Mouse (Mus musculus): Measurements from ENCODE around the gene Cdk1. TPM values are rescaled to one million over a fixed set of nuclear protein-coding genes. Genes with fewer than 3 reads are reported as not detected.

Gene Cdk1
- total and polyA plus RNA-seq, 3 experiments: 221 to 768 (median 244) TPM

- dilution Hi-C loops (cut with MboI; ENCODE audit: extremely low pct_ligation_motif_present, extremely low pct_unique_long_range_greater_than_20kb, low sequenced_read_pairs) (no loop called here), in situ Hi-C loops (cut with MboI; ENCODE audit: low pct_ligation_motif_present, low pct_unique_long_range_greater_than_20kb, low sequenced_read_pairs) (no loop called here)
Observed at GRCm38 (mm10) chr10:69386767-69387166, 34.0 kb upstream of the Cdk1 start.

GRCm38 (mm10) chr10:69385136-69385535 lies 32.4 kb upstream of the Cdk1 start:
- no peak overlapping the region for H3K27ac ChIP-seq (ENCODE audit: insufficient read depth, low read depth)
- no peaks in the 10 kb centered on the region for H3K36me3 ChIP-seq (replicated peaks in 1 of 2; ENCODE audit: control insufficient read depth in 1 of 2, insufficient read depth in 1 of 2, low read length in 1 of 2)
- no peak for DNase-seq (ENCODE audit: extremely low read depth)
- in situ Hi-C loops (cut with MboI; ENCODE audit: low pct_ligation_motif_present, low pct_unique_long_range_greater_than_20kb, low sequenced_read_pairs): no loop called here
- no peak overlapping the region for H3K4me3 ChIP-seq (replicated peaks in 1 of 3; ENCODE audit: low read depth in 2 of 3, low read length in 2 of 3, poor library complexity in 1 of 3)
- H3K79me2 ChIP-seq (replicated peaks; ENCODE audit: control insufficient read depth, extremely low read depth, insufficient read depth, poor library complexity, severe bottlenecking): no peaks in the 10 kb centered on the region
- peaks cover 6% of the 10 kb centered on the region for H3K27me3 ChIP-seq (replicated peaks)
- H3K9me3 ChIP-seq (replicated peaks; ENCODE audit: low read length): no peaks in the 10 kb centered on the region
- H3K9ac ChIP-seq (ENCODE audit: insufficient read depth, low read depth): no peak overlapping the region
- TF ChIP-seq SMC3 (IDR thresholded peaks at IDR 0.05; ENCODE audit: low read depth, low read length): no peak
- TF ChIP-seq TBP (conservative IDR thresholded peaks at IDR 0.05; ENCODE audit: low read depth, low read length): no peak
- no peak for TF ChIP-seq MXI1 (IDR thresholded peaks at IDR 0.05; ENCODE audit: low read depth, low read length)
- TF ChIP-seq TCF12 (IDR thresholded peaks at IDR 0.05; ENCODE audit: low read depth, low read length): no peak
- no peak for TF ChIP-seq POLR2AphosphoS2 (IDR thresholded peaks at IDR 0.05; ENCODE audit: low read depth, low read length)
- dilution Hi-C loops (cut with MboI; ENCODE audit: extremely low pct_ligation_motif_present, extremely low pct_unique_long_range_greater_than_20kb, low sequenced_read_pairs): no loop called here
- H3K4me2 ChIP-seq (ENCODE audit: insufficient read depth, low read depth, poor library complexity, severe bottlenecking): no peak overlapping the region
- no peaks in the 10 kb centered on the region for H3K4me1 ChIP-seq (ENCODE audit: control insufficient read depth in 1 of 2, insufficient read depth in 2 of 2)

More at GRCm38 (mm10) chr10:69386767-69387166, 34.0 kb upstream of the Cdk1 start:
- Histone ChIP-seq H3K4me3 (replicated peaks in 1 of 3; ENCODE audit: low read depth in 2 of 3, low read length in 2 of 3, poor library complexity in 1 of 3) (no peak overlapping the region), H3K4me1 (ENCODE audit: control insufficient read depth in 1 of 2, insufficient read depth in 2 of 2) (no peaks in the 10 kb centered on the region), H3K4me2 (ENCODE audit: insufficient read depth, low read depth, poor library complexity, severe bottlenecking) (no peak overlapping the region), H3K9ac (ENCODE audit: insufficient read depth, low read depth) (no peak overlapping the region), H3K27ac (ENCODE audit: insufficient read depth, low read depth) (no peak overlapping the region), H3K79me2 (replicated peaks; ENCODE audit: control insufficient read depth, extremely low read depth, insufficient read depth, poor library complexity, severe bottlenecking) (no peaks in the 10 kb centered on the region), H3K27me3 (replicated peaks) (peaks cover 6% of the 10 kb centered on the region), H3K9me3 (replicated peaks; ENCODE audit: low read length) (no peaks in the 10 kb centered on the region), H3K36me3 (replicated peaks in 1 of 2; ENCODE audit: control insufficient read depth in 1 of 2, insufficient read depth in 1 of 2, low read length in 1 of 2) (no peaks in the 10 kb centered on the region)
- DNase-seq (ENCODE audit: extremely low read depth): no peak
- TF ChIP-seq JUND (conservative IDR thresholded peaks at IDR 0.05; ENCODE audit: low read depth, low read length) (no peak), IRF4 (IDR thresholded peaks at IDR 0.05; ENCODE audit: low read depth, low read length) (no peak), USF1 (IDR thresholded peaks at IDR 0.05; ENCODE audit: low read depth, low read length) (no peak), ETS1 (conservative IDR thresholded peaks at IDR 0.05; ENCODE audit: low read depth, low read length) (no peak), MEF2A (IDR thresholded peaks at IDR 0.05; ENCODE audit: borderline replicate concordance, low read depth, low read length) (no peak), SMC3 (IDR thresholded peaks at IDR 0.05; ENCODE audit: low read depth, low read length) (no peak), E2F4 (IDR thresholded peaks at IDR 0.05; ENCODE audit: insufficient replicate concordance, low read depth, low read length) (no peak), TBP (conservative IDR thresholded peaks at IDR 0.05; ENCODE audit: low read depth, low read length) (no peak), MAX (IDR thresholded peaks at IDR 0.05; ENCODE audit: low read length) (no peak), MYC (IDR thresholded peaks at IDR 0.05; ENCODE audit: low read depth, low read length) (no peak), ZKSCAN1 (IDR thresholded peaks at IDR 0.05; ENCODE audit: borderline replicate concordance, low read depth, low read length) (no peak), JUN (IDR thresholded peaks at IDR 0.05; ENCODE audit: insufficient read depth, low read depth, low read length) (no peak), CTCF (conservative IDR thresholded peaks at IDR 0.05 in 1 of 2, IDR thresholded peaks at IDR 0.05 in 1 of 2; ENCODE audit: low read depth in 2 of 2, low read length in 2 of 2) (no peak), UBTF (IDR thresholded peaks at IDR 0.05; ENCODE audit: low read depth, low read length) (no peak), POLR2A (IDR thresholded peaks at IDR 0.05; ENCODE audit: low read depth, low read length) (no peak), ZC3H11A (IDR thresholded peaks at IDR 0.05; ENCODE audit: low read depth, low read length) (no peak), BHLHE40 (IDR thresholded peaks at IDR 0.05; ENCODE audit: low read depth, low read length) (no peak), MAZ (IDR thresholded peaks at IDR 0.05; ENCODE audit: low read depth, low read length) (no peak), CHD1 (IDR thresholded peaks at IDR 0.05; ENCODE audit: low read depth, low read length) (no peak)
